Mouse (Mus musculus) midbrain, embryonic 14.5 days (tissue): ENCODE measurements around the gene Zfp106. TPM values are rescaled to one million over a fixed set of nuclear protein-coding genes. Genes with fewer than 3 reads are reported as not detected.

ENCODE experiments used
- ATAC-seq: fragments of 200-750 bp; cut with Nextera tagmentation; 2 replicates; pipeline ENCODE4 v1.8.0; 2017; ENCODE audit warnings: moderate number of reproducible peaks, moderate library complexity; ENCODE audit not compliant: low FRiP score, low TSS enrichment
- DNase-seq: peaks from one replicate; pipeline ENCODE4 v3.0.0-alpha.2; 2015
- H3K27ac ChIP-seq: fragments of 300-500 bp; sonication (generic); replicated peaks from 2 replicates; pipeline ENCODE4 v1.5.1; 2014; ENCODE audit warnings: mild to moderate bottlenecking, low read depth, low read length, moderate library complexity
- H3K27me3 ChIP-seq: fragments of 300-500 bp; sonication (generic); 2 replicates; pipeline ENCODE4 v1.6.1; 2014; ENCODE audit warnings: low read length, control low read depth, mixed read lengths; ENCODE audit not compliant: control insufficient read depth, insufficient read depth
- H3K36me3 ChIP-seq: fragments of 300-500 bp; sonication (generic); 2 replicates; pipeline ENCODE4 v1.6.1; 2014; ENCODE audit warnings: low read length, control low read depth; ENCODE audit not compliant: control insufficient read depth, insufficient read depth
- H3K4me1 ChIP-seq: fragments of 300-500 bp; sonication (generic); 2 replicates; pipeline ENCODE4 v1.6.1; 2014; ENCODE audit warnings: mild to moderate bottlenecking, antibody characterized with exemption, low read length, control low read depth; ENCODE audit not compliant: control insufficient read depth, insufficient read depth
- H3K4me2 ChIP-seq: fragments of 300-500 bp; sonication (generic); 2 replicates; pipeline ENCODE4 v1.6.1; 2014; ENCODE audit warnings: mild to moderate bottlenecking, low read length, moderate library complexity
- H3K4me3 ChIP-seq: fragments of 300-500 bp; sonication (generic); replicated peaks from 2 replicates; pipeline ENCODE4 v1.5.1; 2014; ENCODE audit warnings: low read depth, low read length
- H3K9ac ChIP-seq: fragments of 300-500 bp; sonication (generic); replicated peaks from 2 replicates; pipeline ENCODE4 v1.6.1; 2014; ENCODE audit warnings: mild to moderate bottlenecking, low read length, moderate library complexity
- H3K9me3 ChIP-seq: fragments of 300-500 bp; sonication (generic); 2 replicates; pipeline ENCODE4 v1.6.1; 2016; ENCODE audit warnings: low read length, control low read depth, mixed read lengths; ENCODE audit not compliant: control insufficient read depth
- WGBS: fragments of 180-500 bp; shearing (Covaris S2); extraction: QIAGEN DNeasy Blood & Tissue Kit; methylation state at CpG from one replicate; pipeline ENCODE4 v1.1.7; 2014; 5-methylcytosine and 5-hydroxymethylcytosine counted together
- polyA plus RNA-seq: library from polyadenylated mRNA; unstranded; fragments of >200 nt; fragmentation: Nextera tagmentation; extraction: Ambion mirVana; gene quantifications from 2 replicates; pipeline ENCODE4 v1.2.1, GENCODE M21; 2014

Gene Zfp106
- polyA plus RNA-seq, 1 experiment from 2014 or later: 53.6 TPM

DNA sequence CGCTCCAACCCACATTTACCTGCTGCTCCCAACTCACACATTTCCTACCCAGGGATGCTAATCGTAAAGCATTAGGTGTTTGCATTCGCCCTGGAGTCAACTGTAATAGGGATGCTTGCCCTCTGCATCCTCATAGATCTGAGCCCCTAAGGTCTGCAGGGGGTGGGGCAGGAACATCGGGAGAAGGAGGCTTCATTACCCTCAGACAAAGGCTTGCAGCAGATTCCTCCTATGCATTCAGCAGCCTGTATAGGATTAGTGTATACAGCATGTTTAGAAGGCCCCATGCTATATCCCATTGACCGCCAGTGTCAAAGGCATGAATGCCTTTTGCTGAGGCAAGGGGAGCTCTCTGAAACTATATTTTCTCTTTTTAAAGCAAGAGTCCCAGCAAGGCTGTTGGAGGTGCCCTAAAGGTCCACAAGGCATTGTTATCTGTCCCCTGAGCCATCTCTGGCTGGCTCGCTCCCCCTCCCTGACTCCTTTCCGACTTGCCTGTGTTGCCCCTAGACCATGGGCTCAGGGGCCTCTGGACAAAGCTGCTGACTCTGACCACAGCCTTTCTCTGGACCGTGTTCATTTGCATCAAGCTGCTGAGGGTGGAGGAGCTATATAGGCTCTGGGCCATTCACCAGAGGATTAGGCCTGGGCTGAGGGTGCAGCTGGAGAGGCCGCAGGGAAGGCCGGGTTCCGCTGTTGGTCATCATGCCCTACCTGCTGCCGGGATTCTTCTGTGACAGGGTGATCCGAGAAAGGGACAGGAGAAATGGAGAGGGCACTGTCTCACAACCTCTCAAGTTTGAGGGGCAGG, 87.2 kb downstream of the Zfp106 start:
- Histone ChIP-seq H3K27ac (no peak overlapping the region), H3K4me1 (no peaks in the 10 kb centered on the region)
- ATAC-seq: no peak

DNA sequence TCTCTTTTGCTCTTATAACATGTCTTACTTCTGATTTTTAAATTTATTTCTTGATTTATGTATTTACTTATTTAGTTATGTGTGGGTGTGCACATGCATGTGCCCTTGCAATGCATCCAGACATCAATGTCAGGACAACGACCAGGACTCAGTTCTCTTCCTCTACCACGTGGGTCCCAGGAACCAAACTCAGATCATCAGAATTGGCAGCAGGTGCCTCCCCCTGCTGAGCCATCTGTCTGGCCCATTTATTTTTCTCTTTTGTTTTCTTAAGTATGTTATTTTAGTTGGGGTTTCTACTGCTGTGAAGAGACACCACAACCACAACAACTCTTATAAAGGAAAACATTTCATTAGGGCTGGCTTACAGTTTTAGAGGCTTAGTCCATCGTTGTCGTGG, 92.8 kb downstream of the Zfp106 start:
- Histone ChIP-seq H3K9ac (no peak overlapping the region), H3K27me3 (no peaks in the 10 kb centered on the region), H3K4me3 (no peak overlapping the region), H3K9me3 (no peaks in the 10 kb centered on the region), H3K4me1 (no peaks in the 10 kb centered on the region), H3K27ac (no peak overlapping the region), H3K36me3 (no peaks in the 10 kb centered on the region), H3K4me2 (no peak overlapping the region)
- ATAC-seq (no peak), DNase-seq (no peak)
- WGBS: 85% methylated on average over 4 of the region's 4 CpGs

More for the DNA sequence above, 87.2 kb downstream of the Zfp106 start:
- Histone ChIP-seq H3K9ac (no peak overlapping the region), H3K36me3 (no peaks in the 10 kb centered on the region), H3K9me3 (no peaks in the 10 kb centered on the region), H3K27me3 (no peaks in the 10 kb centered on the region), H3K4me2 (no peak overlapping the region), H3K4me3 (no peak overlapping the region)
- WGBS: 44% methylated on average over 13 of the region's 13 CpGs
- DNase-seq: no peak

DNA sequence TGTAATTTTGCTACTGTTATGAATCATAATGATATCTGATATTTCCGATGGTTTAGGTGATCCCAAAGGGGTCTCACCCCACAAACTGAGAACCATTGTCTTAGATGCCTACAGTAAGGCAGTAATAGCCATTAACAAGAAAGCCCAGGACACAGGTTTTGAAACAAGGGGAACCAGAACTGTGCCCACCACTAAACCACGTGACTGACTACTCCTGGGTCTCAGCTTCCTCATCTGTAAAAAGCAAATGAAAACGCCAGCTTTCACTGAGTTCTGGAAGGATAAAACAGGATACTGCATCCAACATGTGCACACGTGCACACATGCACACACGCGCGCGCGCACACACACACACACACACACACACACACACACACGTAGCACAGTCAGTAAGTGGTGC, 93.9 kb downstream of the Zfp106 start:
- no peak overlapping the region for H3K4me2 ChIP-seq
- H3K27me3 ChIP-seq: no peaks in the 10 kb centered on the region
- H3K9me3 ChIP-seq: no peaks in the 10 kb centered on the region
- H3K36me3 ChIP-seq: no peaks in the 10 kb centered on the region
- no peak overlapping the region for H3K27ac ChIP-seq
- H3K4me1 ChIP-seq: no peaks in the 10 kb centered on the region
- no peak overlapping the region for H3K4me3 ChIP-seq
- no peak overlapping the region for H3K9ac ChIP-seq
- WGBS: 92% methylated on average over 10 of the region's 10 CpGs
- DNase-seq (no peak), ATAC-seq (no peak)

DNA sequence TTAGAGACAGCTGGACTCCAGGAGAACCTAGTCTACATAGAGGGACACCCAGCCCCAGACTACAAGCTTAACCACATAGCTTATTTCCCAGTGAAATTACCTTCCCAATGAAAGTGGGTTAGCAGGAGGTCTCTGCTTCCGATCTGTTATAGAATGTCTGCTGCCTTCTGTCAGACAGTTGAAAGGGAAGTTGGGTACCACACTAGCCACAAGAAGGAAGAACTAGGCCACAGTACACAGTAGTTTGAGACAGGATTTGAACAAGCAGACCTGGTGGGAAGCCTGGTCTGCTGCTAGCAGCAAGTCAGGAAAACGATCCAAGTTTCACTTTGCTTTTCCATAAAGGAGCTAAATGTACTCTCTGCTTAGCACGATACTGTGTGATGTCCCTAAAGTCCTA, 94.4 kb downstream of the Zfp106 start:
- H3K36me3 ChIP-seq: no peaks in the 10 kb centered on the region
- H3K4me1 ChIP-seq: no peaks in the 10 kb centered on the region
- DNase-seq (no peak), ATAC-seq (no peak)
- no peak overlapping the region for H3K27ac ChIP-seq
- no peaks in the 10 kb centered on the region for H3K9me3 ChIP-seq
- 88% methylated on average over 3 of the region's 3 CpGs for WGBS
- H3K27me3 ChIP-seq: no peaks in the 10 kb centered on the region
- no peak overlapping the region for H3K4me3 ChIP-seq
- no peak overlapping the region for H3K4me2 ChIP-seq
- H3K9ac ChIP-seq: no peak overlapping the region

DNA sequence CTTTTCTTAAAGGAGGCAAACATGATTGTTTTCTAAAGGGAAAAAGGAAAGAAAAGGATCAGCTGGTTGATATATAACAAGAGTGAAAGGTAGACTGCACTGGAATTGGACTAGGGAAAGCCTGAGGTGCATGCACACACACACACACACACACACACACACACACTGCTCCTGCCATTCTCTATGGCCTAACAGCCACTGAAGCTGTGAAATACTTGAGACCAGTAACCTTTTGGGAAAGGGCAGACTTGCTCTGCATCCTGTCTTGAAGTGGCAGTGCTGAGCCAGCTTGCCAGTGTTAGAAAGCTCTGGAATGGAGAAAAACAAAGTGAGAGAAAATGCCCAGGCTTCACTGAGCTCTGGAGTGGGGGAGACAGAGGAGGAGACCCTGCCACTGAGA, 95.6 kb downstream of the Zfp106 start:
- H3K4me3 ChIP-seq: no peak overlapping the region
- H3K27me3 ChIP-seq: no peaks in the 10 kb centered on the region
- no peak overlapping the region for H3K27ac ChIP-seq
- H3K4me2 ChIP-seq: no peak overlapping the region
- DNase-seq (no peak), ATAC-seq (no peak)
- H3K36me3 ChIP-seq: no peaks in the 10 kb centered on the region
- H3K9me3 ChIP-seq: no peaks in the 10 kb centered on the region
- no peak overlapping the region for H3K9ac ChIP-seq
- no peaks in the 10 kb centered on the region for H3K4me1 ChIP-seq

DNA sequence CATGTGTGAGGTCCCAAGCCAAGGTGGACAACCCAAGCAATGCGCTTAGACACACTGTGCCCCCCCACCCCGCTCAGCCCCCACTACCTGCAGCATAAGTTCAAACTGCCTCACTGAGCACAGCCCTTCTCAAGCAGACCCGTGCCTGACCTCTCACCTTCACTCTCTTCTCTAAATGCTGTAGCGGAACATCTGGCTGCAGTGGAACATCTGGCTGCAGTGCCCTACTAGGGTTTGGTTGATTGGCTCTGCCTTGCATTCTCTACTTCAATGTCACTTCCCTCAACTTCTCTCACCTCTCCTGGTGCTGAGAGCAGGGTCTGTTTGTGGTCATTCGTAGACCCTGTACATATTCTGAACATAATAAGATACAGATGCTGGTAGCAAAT, 98.3 kb downstream of the Zfp106 start:
- Histone ChIP-seq H3K4me3 (no peak overlapping the region), H3K27me3 (no peaks in the 10 kb centered on the region), H3K4me1 (no peaks in the 10 kb centered on the region), H3K9me3 (no peaks in the 10 kb centered on the region), H3K36me3 (no peaks in the 10 kb centered on the region), H3K27ac (no peak overlapping the region), H3K4me2 (no peak overlapping the region), H3K9ac (no peak overlapping the region)
- ATAC-seq (no peak), DNase-seq (no peak)
- 91% methylated on average over 5 of the region's 5 CpGs for WGBS

DNA sequence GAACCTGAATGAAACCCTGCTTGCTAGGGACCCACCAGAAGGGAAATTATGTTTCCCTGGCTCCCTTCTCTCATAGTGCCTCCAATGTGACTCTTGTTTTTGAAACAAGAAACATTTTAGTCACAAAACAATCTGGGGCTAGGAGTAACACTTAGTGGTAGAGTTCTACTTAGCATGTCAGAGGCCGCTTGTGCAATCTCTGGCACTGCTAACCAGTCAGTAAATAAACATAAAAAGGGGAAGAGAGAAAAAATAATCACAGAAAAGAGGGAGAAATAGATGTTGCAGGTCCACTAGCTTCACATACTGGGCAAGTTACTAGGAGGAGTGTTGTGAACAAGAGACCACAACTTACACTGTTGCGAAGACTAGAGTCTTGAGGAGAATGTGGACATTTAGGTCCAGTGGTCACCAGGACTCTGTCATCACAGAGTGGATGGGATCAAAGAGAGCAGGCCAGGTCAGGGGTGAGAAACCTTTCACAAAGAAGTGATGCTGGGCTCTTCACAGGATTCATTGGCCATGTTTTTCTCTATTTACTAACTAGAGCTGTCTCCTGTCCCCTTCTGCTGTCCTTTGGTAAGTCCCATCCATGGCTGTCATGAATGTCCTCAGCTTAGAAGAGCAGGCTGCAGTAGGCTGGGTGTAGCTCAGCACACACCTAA, 98.8 kb downstream of the Zfp106 start:
- 96% methylated on average over 2 of the region's 2 CpGs for WGBS
- Histone ChIP-seq H3K4me3 (no peak overlapping the region), H3K4me2 (no peak overlapping the region), H3K27me3 (no peaks in the 10 kb centered on the region), H3K27ac (no peak overlapping the region), H3K4me1 (no peaks in the 10 kb centered on the region), H3K9ac (no peak overlapping the region), H3K36me3 (no peaks in the 10 kb centered on the region), H3K9me3 (no peaks in the 10 kb centered on the region)
- ATAC-seq: no peak
- no peak for DNase-seq

DNA sequence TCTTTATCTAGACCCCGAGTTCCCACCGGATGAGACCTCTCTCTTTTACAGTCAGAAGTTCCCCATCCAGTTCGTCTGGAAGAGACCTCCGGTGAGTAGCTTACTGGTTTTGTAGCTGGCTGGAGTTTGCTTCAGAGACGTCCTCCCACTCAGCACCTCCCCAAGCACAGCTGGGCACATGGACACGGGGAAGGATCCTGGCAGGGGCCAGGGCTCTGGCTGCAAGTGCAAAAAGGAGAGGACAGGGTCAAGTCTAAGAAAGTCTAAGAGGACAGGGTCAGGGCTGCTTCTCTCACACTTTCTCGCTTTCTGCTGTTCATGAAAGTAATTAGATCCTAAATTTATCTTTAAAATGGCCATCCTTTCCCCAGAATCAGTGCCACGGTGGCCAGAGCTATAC, 99.6 kb downstream of the Zfp106 start:
- Histone ChIP-seq H3K4me3 (no peak overlapping the region), H3K9ac (no peak overlapping the region), H3K9me3 (no peaks in the 10 kb centered on the region), H3K27ac (no peak overlapping the region), H3K27me3 (no peaks in the 10 kb centered on the region), H3K36me3 (no peaks in the 10 kb centered on the region), H3K4me1 (no peaks in the 10 kb centered on the region), H3K4me2 (no peak overlapping the region)
- 75% methylated on average over 8 of the region's 8 CpGs for WGBS
- ATAC-seq (no peak), DNase-seq (no peak)

DNA sequence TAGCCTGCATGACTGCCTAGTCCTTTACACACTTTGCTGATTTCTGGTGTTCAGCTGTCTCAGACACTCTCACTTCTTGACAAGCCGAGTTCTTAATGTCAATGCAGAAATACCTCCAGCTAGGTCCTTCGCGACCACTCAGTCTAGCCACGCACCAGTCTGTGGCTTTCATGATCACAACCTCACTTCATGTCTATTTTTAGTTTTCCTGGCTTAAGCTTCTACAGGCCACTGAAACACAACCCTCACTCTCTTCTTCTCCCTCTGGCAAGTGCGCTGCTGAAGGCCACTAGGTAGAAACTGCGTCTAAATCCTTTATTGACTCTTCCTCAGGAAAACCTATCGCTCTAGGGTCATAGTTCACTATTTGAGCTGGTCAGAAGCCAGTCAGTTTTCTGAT, 100.3 kb downstream of the Zfp106 start:
- Histone ChIP-seq H3K4me1 (no peaks in the 10 kb centered on the region), H3K9me3 (no peaks in the 10 kb centered on the region), H3K4me2 (no peak overlapping the region), H3K4me3 (no peak overlapping the region), H3K27me3 (no peaks in the 10 kb centered on the region), H3K9ac (no peak overlapping the region), H3K36me3 (no peaks in the 10 kb centered on the region), H3K27ac (no peak overlapping the region)
- 90% methylated on average over 7 of the region's 7 CpGs for WGBS
- no peak for ATAC-seq
- DNase-seq: no peak
